Mouse (Mus musculus): ENCODE measurements around the gene Gm9964. TPM values are rescaled to one million over a fixed set of nuclear protein-coding genes. Genes with fewer than 3 reads are reported as not detected.

Gm9964 gene
- polyA plus RNA-seq, 1 experiment from 2014 or later, result not detected

- no peaks in the 10 kb centered on the region for H3K36me3 ChIP-seq (ENCODE audit: control insufficient read depth, insufficient read depth, low read length)
- H3K9ac ChIP-seq (replicated peaks; ENCODE audit: low read length), result no peak overlapping the region
- no peak for DNase-seq
- no peak overlapping the region for H3K27ac ChIP-seq (replicated peaks; ENCODE audit: low read depth, low read length)
- ATAC-seq (ENCODE audit: low FRiP score, low TSS enrichment), result no peak
- no peak overlapping the region for H3K4me3 ChIP-seq (replicated peaks; ENCODE audit: low read depth, low read length)
- 21% methylated on average over 4 of the region's 4 CpGs for WGBS
- no peaks in the 10 kb centered on the region for H3K9me3 ChIP-seq (ENCODE audit: control insufficient read depth, low read length)
- no peaks in the 10 kb centered on the region for H3K27me3 ChIP-seq (ENCODE audit: control insufficient read depth, insufficient read depth, low read length)
- no peaks in the 10 kb centered on the region for H3K4me1 ChIP-seq (ENCODE audit: control insufficient read depth, insufficient read depth, low read length)
- H3K4me2 ChIP-seq (ENCODE audit: low read length), result no peak overlapping the region
Observed at GRCm38 (mm10) chr11:79327106-79327505, 30.4 kb upstream of the Gm9964 start.

GRCm38 (mm10) chr11:79325663-79326062 lies 29.0 kb upstream of the Gm9964 start:
- H3K4me1 ChIP-seq (ENCODE audit: control insufficient read depth, insufficient read depth, low read length), result no peaks in the 10 kb centered on the region
- H3K27me3 ChIP-seq (ENCODE audit: control insufficient read depth, insufficient read depth, low read length), result no peaks in the 10 kb centered on the region
- H3K36me3 ChIP-seq (ENCODE audit: control insufficient read depth, insufficient read depth, low read length), result no peaks in the 10 kb centered on the region
- no peak overlapping the region for H3K4me3 ChIP-seq (replicated peaks; ENCODE audit: low read depth, low read length)
- H3K9ac ChIP-seq (replicated peaks; ENCODE audit: low read length), result no peak overlapping the region
- H3K27ac ChIP-seq (replicated peaks; ENCODE audit: low read depth, low read length), result no peak overlapping the region
- no peak for ATAC-seq (ENCODE audit: low FRiP score, low TSS enrichment)
- 91% methylated on average over 8 of the region's 8 CpGs for WGBS
- no peaks in the 10 kb centered on the region for H3K9me3 ChIP-seq (ENCODE audit: control insufficient read depth, low read length)
- DNase-seq, result no peak
- no peak overlapping the region for H3K4me2 ChIP-seq (ENCODE audit: low read length)

- no peaks in the 10 kb centered on the region for H3K27me3 ChIP-seq (ENCODE audit: control insufficient read depth, insufficient read depth, low read length)
- H3K9me3 ChIP-seq (ENCODE audit: control insufficient read depth, low read length), result no peaks in the 10 kb centered on the region
- WGBS, result 63% methylated on average over 12 of the region's 12 CpGs
- DNase-seq (no peak), ATAC-seq (ENCODE audit: low FRiP score, low TSS enrichment) (no peak)
- H3K4me3 ChIP-seq (replicated peaks; ENCODE audit: low read depth, low read length), result no peak overlapping the region
- no peaks in the 10 kb centered on the region for H3K4me1 ChIP-seq (ENCODE audit: control insufficient read depth, insufficient read depth, low read length)
- H3K27ac ChIP-seq (replicated peaks; ENCODE audit: low read depth, low read length), result no peak overlapping the region
- no peaks in the 10 kb centered on the region for H3K36me3 ChIP-seq (ENCODE audit: control insufficient read depth, insufficient read depth, low read length)
- no peak overlapping the region for H3K4me2 ChIP-seq (ENCODE audit: low read length)
- H3K9ac ChIP-seq (replicated peaks; ENCODE audit: low read length), result no peak overlapping the region
Observed at GRCm38 (mm10) chr11:79323985-79324685, 27.4 kb upstream of the Gm9964 start.

GRCm38 (mm10) chr11:79319807-79320206 lies 23.1 kb upstream of the Gm9964 start:
- Histone ChIP-seq H3K4me2 (ENCODE audit: low read length) (no peak overlapping the region), H3K27me3 (ENCODE audit: control insufficient read depth, insufficient read depth, low read length) (no peaks in the 10 kb centered on the region), H3K4me1 (ENCODE audit: control insufficient read depth, insufficient read depth, low read length) (no peaks in the 10 kb centered on the region), H3K9ac (replicated peaks; ENCODE audit: low read length) (no peak overlapping the region), H3K36me3 (ENCODE audit: control insufficient read depth, insufficient read depth, low read length) (no peaks in the 10 kb centered on the region), H3K27ac (replicated peaks; ENCODE audit: low read depth, low read length) (no peak overlapping the region), H3K9me3 (ENCODE audit: control insufficient read depth, low read length) (no peaks in the 10 kb centered on the region), H3K4me3 (replicated peaks; ENCODE audit: low read depth, low read length) (no peak overlapping the region)
- DNase-seq, result no peak
- no peak for ATAC-seq (ENCODE audit: low FRiP score, low TSS enrichment)
- WGBS, result 90% methylated on average over 7 of the region's 7 CpGs

GRCm38 (mm10) chr11:79316807-79317345 lies 20.2 kb upstream of the Gm9964 start:
- H3K4me3 ChIP-seq (replicated peaks; ENCODE audit: low read depth, low read length), result no peak overlapping the region
- H3K27me3 ChIP-seq (ENCODE audit: control insufficient read depth, insufficient read depth, low read length), result no peaks in the 10 kb centered on the region
- no peak for DNase-seq
- no peak for ATAC-seq (ENCODE audit: low FRiP score, low TSS enrichment)
- H3K27ac ChIP-seq (replicated peaks; ENCODE audit: low read depth, low read length), result no peak overlapping the region
- H3K9ac ChIP-seq (replicated peaks; ENCODE audit: low read length), result no peak overlapping the region
- no peak overlapping the region for H3K4me2 ChIP-seq (ENCODE audit: low read length)
- no peaks in the 10 kb centered on the region for H3K4me1 ChIP-seq (ENCODE audit: control insufficient read depth, insufficient read depth, low read length)
- 87% methylated on average over 8 of the region's 8 CpGs for WGBS
- H3K36me3 ChIP-seq (ENCODE audit: control insufficient read depth, insufficient read depth, low read length), result no peaks in the 10 kb centered on the region
- H3K9me3 ChIP-seq (ENCODE audit: control insufficient read depth, low read length), result no peaks in the 10 kb centered on the region

GRCm38 (mm10) chr11:79310467-79310866 lies 13.8 kb upstream of the Gm9964 start:
- no peaks in the 10 kb centered on the region for H3K36me3 ChIP-seq (ENCODE audit: control insufficient read depth, insufficient read depth, low read length)
- H3K9ac ChIP-seq (replicated peaks; ENCODE audit: low read length), result no peak overlapping the region
- 0 out of 2 replicates have a peak, but pooled peaks cover 10% of the 10 kb centered on the region for H3K4me1 ChIP-seq (ENCODE audit: control insufficient read depth, insufficient read depth, low read length)
- no peaks in the 10 kb centered on the region for H3K9me3 ChIP-seq (ENCODE audit: control insufficient read depth, low read length)
- H3K27ac ChIP-seq (replicated peaks; ENCODE audit: low read depth, low read length), result no peak overlapping the region
- WGBS, result 92% methylated on average over 5 of the region's 5 CpGs
- no peak for ATAC-seq (ENCODE audit: low FRiP score, low TSS enrichment)
- no peak for DNase-seq
- H3K27me3 ChIP-seq (ENCODE audit: control insufficient read depth, insufficient read depth, low read length), result no peaks in the 10 kb centered on the region
- no peak overlapping the region for H3K4me2 ChIP-seq (ENCODE audit: low read length)
- no peak overlapping the region for H3K4me3 ChIP-seq (replicated peaks; ENCODE audit: low read depth, low read length)

- Histone ChIP-seq H3K36me3 (ENCODE audit: control insufficient read depth, insufficient read depth, low read length) (no peaks in the 10 kb centered on the region), H3K9ac (replicated peaks; ENCODE audit: low read length) (no peak overlapping the region; the same call in 1 of the 2 replicates), H3K27me3 (ENCODE audit: control insufficient read depth, insufficient read depth, low read length) (no peaks in the 10 kb centered on the region), H3K4me1 (ENCODE audit: control insufficient read depth, insufficient read depth, low read length) (0 out of 2 replicates have a peak, but pooled peaks cover 10% of the 10 kb centered on the region), H3K4me3 (replicated peaks; ENCODE audit: low read depth, low read length) (no peak overlapping the region), H3K9me3 (ENCODE audit: control insufficient read depth, low read length) (no peaks in the 10 kb centered on the region), H3K4me2 (ENCODE audit: low read length) (no peak overlapping the region), H3K27ac (replicated peaks; ENCODE audit: low read depth, low read length) (no peak overlapping the region)
- DNase-seq (peak; percentile 40), ATAC-seq (ENCODE audit: low FRiP score, low TSS enrichment) (no peak)
- WGBS, result 32% methylated on average over 9 of the region's 9 CpGs
Observed at GRCm38 (mm10) chr11:79307560-79308200, 11.0 kb upstream of the Gm9964 start.

GRCm38 (mm10) chr11:79306996-79307395 lies 10.3 kb upstream of the Gm9964 start:
- Histone ChIP-seq H3K9me3 (ENCODE audit: control insufficient read depth, low read length) (no peaks in the 10 kb centered on the region), H3K27ac (replicated peaks; ENCODE audit: low read depth, low read length) (0 out of 2 replicates have a peak overlapping the region, but pooled peaks have one; percentile 28), H3K9ac (replicated peaks; ENCODE audit: low read length) (no peak overlapping the region), H3K27me3 (ENCODE audit: control insufficient read depth, insufficient read depth, low read length) (no peaks in the 10 kb centered on the region), H3K4me1 (ENCODE audit: control insufficient read depth, insufficient read depth, low read length) (0 out of 2 replicates have a peak, but pooled peaks cover 10% of the 10 kb centered on the region), H3K36me3 (ENCODE audit: control insufficient read depth, insufficient read depth, low read length) (no peaks in the 10 kb centered on the region), H3K4me2 (ENCODE audit: low read length) (peak overlapping the region; percentile 4; the same call in 1 of the 2 replicates), H3K4me3 (replicated peaks; ENCODE audit: low read depth, low read length) (no peak overlapping the region)
- ATAC-seq (ENCODE audit: low FRiP score, low TSS enrichment) (no peak), DNase-seq (peak; percentile 51)
- WGBS, result 11% methylated on average over 10 of the region's 10 CpGs

Data from midbrain, embryonic 14.5 days (tissue).